Mouse (Mus musculus) left cerebral cortex, postnatal 10 days (tissue): ENCODE results near the gene 1600014C23Rik. TPM values are rescaled to one million over a fixed set of nuclear protein-coding genes. Genes with fewer than 3 reads are reported as not detected.

Experiments used
- total RNA-seq, 2 experiments: library from RNA; stranded (reverse); gene quantifications; 2 replicates each; pipeline ENCODE4 v1.2.3; 2021

Gene 1600014C23Rik
- total RNA-seq, 2 experiments from 2014 or later, result not detected

Other genes with a start within 250 kb of the 1600014C23Rik start
- 10 to 100 TPM; 21.2 to 23.4 TPM for gene Aars2, start 227.0 kb downstream of the 1600014C23Rik start, total RNA-seq
- gene Tcte1, start 210.4 kb downstream of the 1600014C23Rik start, total RNA-seq, result 1 to 10 TPM in 1 of 2 experiments, under 1 TPM in 1; 0.45 to 1.0 TPM
- gene Tmem151b, start 184.2 kb downstream of the 1600014C23Rik start, total RNA-seq, result 100 to 1,000 TPM in 1 of 2 experiments, 10 to 100 TPM in 1; 99.5 to 104 TPM
- gene Nfkbie, start 178.1 kb downstream of the 1600014C23Rik start, total RNA-seq, result 1 to 10 TPM; 2.5 to 2.6 TPM
- 10 to 100 TPM; 43.8 to 46.7 TPM for gene Slc35b2, start 170.0 kb downstream of the 1600014C23Rik start, total RNA-seq
- gene Hsp90ab1, start 160.6 kb downstream of the 1600014C23Rik start, total RNA-seq, result 1,000 to 10,000 TPM; 1,675 to 1,723 TPM
- gene Slc29a1, start 134.2 kb downstream of the 1600014C23Rik start, total RNA-seq, result 10 to 100 TPM; 30.3 to 33.3 TPM
- gene Mymx, start 131.7 kb downstream of the 1600014C23Rik start, total RNA-seq, result not detected
- gene Capn11, start 74.5 kb downstream of the 1600014C23Rik start, total RNA-seq, result under 1 TPM in 1 of 2 experiments, not detected in 1; 0.39 TPM
- gene Mrpl14, start 47.5 kb downstream of the 1600014C23Rik start, total RNA-seq, result 10 to 100 TPM; 46.8 to 47.1 TPM
- gene Tmem63b, start 46.9 kb downstream of the 1600014C23Rik start, total RNA-seq, result 100 to 1,000 TPM; 238 to 244 TPM